Mouse (Mus musculus): ENCODE results near the gene Olfr1342. TPM values are rescaled to one million over a fixed set of nuclear protein-coding genes. Genes with fewer than 3 reads are reported as not detected.

Olfr1342 gene
- polyA plus RNA-seq, 1 experiment from 2014 or later, result not detected

DNA sequence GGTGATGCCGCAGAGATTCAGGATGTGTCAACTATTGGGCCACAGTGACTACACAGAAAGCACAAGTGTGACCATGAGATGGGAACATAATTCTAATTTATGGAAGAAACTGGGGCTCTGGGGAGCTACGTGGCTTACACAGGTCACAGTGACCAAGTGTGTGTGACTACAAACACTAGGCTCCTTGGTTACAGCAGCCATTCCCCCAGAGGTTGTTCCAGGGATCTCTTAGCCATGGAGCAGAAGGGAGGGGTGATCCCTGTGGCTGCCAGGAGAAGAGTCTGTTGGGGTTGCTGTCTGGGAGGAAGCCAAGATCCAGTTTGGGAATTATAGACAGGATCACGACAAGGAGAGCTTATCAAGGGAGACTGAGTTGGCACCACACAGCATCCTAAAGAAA, 10.7 kb upstream of the Olfr1342 start, which contains the start of gene Olfr1341:
Olfr1341 (plus strand) TSS at position 301 of the 400 bp plus-strand sequence.
- Histone ChIP-seq H3K4me3 (ENCODE audit: low read depth, low read length) (no peak within 1 kb of the TSS), H3K27ac (ENCODE audit: low read depth, low read length) (no peak within 1 kb of the TSS), H3K4me2 (ENCODE audit: low read length) (no peak within 1 kb of the TSS), H3K27me3 (replicated peaks; ENCODE audit: control insufficient read depth, insufficient read depth, low read length) (no peaks in the 10 kb centered on the region), H3K9ac (ENCODE audit: low read length) (no peak within 1 kb of the TSS), H3K36me3 (ENCODE audit: control insufficient read depth, insufficient read depth, low read length) (no peaks in the 10 kb centered on the region), H3K9me3 (replicated peaks; ENCODE audit: control insufficient read depth, low read length) (no peaks in the 10 kb centered on the region), H3K4me1 (ENCODE audit: control insufficient read depth, insufficient read depth, low read length) (no peaks in the 10 kb centered on the region)
- ATAC-seq (no peak), DNase-seq (ENCODE audit: low spot score) (no peak)
- 78% methylated on average over 3 of the region's 3 CpGs for WGBS

DNA sequence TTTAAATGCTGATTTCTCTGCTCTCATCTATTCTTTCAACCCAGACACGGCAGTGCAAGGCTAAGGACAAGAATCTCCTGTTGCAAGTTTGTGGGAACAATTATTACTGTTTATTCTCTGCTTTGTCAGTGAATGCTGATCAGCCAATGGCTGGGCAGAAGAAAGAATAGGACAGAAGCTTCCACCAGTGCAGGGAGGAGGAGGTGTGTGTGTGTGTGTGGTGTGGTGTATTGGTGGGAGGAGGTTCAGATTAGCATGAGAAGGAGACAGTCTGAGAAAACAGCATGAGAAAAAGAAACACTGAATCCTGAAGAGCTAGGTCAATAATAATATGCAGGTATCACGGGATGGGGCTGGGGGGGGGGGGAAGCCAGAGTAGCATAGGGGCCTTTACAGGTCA, 1.3 kb upstream of the Olfr1342 start:
- no peak for ATAC-seq
- Histone ChIP-seq H3K4me3 (ENCODE audit: low read depth, low read length) (no peak overlapping the region), H3K4me1 (ENCODE audit: control insufficient read depth, insufficient read depth, low read length) (no peaks in the 10 kb centered on the region), H3K36me3 (ENCODE audit: control insufficient read depth, insufficient read depth, low read length) (no peaks in the 10 kb centered on the region), H3K27me3 (replicated peaks; ENCODE audit: control insufficient read depth, insufficient read depth, low read length) (no peaks in the 10 kb centered on the region), H3K27ac (ENCODE audit: low read depth, low read length) (no peak overlapping the region), H3K9ac (ENCODE audit: low read length) (no peak overlapping the region), H3K9me3 (replicated peaks; ENCODE audit: control insufficient read depth, low read length) (no peaks in the 10 kb centered on the region), H3K4me2 (ENCODE audit: low read length) (no peak overlapping the region)
- DNase-seq (ENCODE audit: low spot score), result peak; percentile 2
- 36% methylated on average over 2 of the region's 2 CpGs for WGBS

DNA sequence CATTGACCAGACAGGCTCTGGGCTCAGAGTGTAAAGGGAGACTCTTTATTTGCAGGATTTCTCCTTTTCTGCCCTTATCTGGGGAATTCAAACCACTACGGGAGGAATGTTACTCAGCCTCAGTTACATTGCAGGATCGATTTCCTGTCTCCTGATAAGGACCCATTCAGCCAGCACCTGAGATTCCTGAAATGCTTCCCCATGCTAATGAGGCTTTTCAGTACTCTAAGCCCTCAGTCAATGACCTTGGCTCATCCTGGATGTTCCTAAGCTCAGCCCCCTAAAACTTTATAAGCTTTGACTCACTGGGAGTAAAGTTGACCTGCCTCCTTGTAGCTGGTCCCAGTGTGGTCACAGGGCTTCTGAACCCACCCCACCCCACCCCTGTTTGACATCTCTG, 5.5 kb downstream of the Olfr1342 start:
- no peaks in the 10 kb centered on the region for H3K36me3 ChIP-seq (ENCODE audit: control insufficient read depth, insufficient read depth, low read length)
- DNase-seq (ENCODE audit: low spot score) (no peak), ATAC-seq (no peak)
- H3K9ac ChIP-seq (ENCODE audit: low read length), result no peak overlapping the region
- H3K4me2 ChIP-seq (ENCODE audit: low read length), result no peak overlapping the region
- no peak overlapping the region for H3K4me3 ChIP-seq (ENCODE audit: low read depth, low read length)
- WGBS, result 82% methylated on average over 2 of the region's 2 CpGs
- H3K27ac ChIP-seq (ENCODE audit: low read depth, low read length), result no peak overlapping the region
- H3K9me3 ChIP-seq (replicated peaks; ENCODE audit: control insufficient read depth, low read length), result no peaks in the 10 kb centered on the region
- no peaks in the 10 kb centered on the region for H3K27me3 ChIP-seq (replicated peaks; ENCODE audit: control insufficient read depth, insufficient read depth, low read length)
- no peaks in the 10 kb centered on the region for H3K4me1 ChIP-seq (ENCODE audit: control insufficient read depth, insufficient read depth, low read length)

DNA sequence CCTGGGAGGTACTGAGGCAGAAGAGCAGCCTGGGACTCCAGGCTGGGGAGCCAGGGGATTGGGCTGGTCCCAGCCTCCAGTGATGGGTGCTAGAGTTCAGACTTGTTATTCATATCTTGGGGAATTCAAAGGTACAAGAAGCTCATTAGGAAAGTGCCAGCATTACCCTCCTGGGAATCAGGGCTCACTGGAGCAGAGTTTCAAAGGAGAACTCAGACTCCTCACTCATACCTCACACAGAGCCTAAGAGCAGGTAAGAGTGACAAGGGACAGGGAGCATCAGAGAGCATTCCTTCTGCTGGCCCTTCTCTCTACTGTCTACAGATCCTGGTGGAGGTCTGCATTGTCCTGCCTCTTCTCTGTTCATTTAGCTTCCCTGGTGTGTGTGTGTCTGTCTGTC, 33.9 kb downstream of the Olfr1342 start, which contains the start of gene Olfr62:
Olfr62 (plus strand) TSS at position 301 of the 400 bp plus-strand sequence.
- no peak within 1 kb of the TSS for H3K27ac ChIP-seq (ENCODE audit: low read depth, low read length)
- no peaks in the 10 kb centered on the region for H3K4me1 ChIP-seq (ENCODE audit: control insufficient read depth, insufficient read depth, low read length)
- no peaks in the 10 kb centered on the region for H3K36me3 ChIP-seq (ENCODE audit: control insufficient read depth, insufficient read depth, low read length)
- H3K9me3 ChIP-seq (replicated peaks; ENCODE audit: control insufficient read depth, low read length), result no peaks in the 10 kb centered on the region
- H3K4me2 ChIP-seq (ENCODE audit: low read length), result no peak within 1 kb of the TSS
- H3K9ac ChIP-seq (ENCODE audit: low read length), result no peak within 1 kb of the TSS
- DNase-seq (ENCODE audit: low spot score) (no peak), ATAC-seq (no peak)
- H3K27me3 ChIP-seq (replicated peaks; ENCODE audit: control insufficient read depth, insufficient read depth, low read length), result no peaks in the 10 kb centered on the region
- no peak within 1 kb of the TSS for H3K4me3 ChIP-seq (ENCODE audit: low read depth, low read length)

DNA sequence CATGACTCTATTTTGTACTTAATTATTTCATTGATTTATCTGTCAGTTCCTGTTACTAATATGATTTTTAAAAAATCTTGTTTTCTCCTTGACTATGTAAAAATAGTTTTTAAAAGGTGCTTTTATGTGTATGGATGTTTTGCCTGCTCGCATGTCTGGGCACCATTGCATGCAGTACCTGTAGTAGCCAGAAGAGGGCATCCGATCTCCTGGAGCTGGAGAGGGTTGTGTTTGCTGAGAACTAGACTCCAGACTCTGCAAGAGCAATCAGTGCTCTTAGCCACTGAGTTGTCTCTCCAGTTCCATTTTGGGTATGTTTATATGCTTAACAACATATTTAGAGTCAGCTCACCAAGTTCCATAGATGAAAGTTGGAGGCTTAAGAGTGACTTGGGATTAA, 47.3 kb downstream of the Olfr1342 start:
- DNase-seq (ENCODE audit: low spot score), result peak; percentile 69
- Histone ChIP-seq H3K9me3 (replicated peaks; ENCODE audit: control insufficient read depth, low read length) (no peaks in the 10 kb centered on the region), H3K4me1 (ENCODE audit: control insufficient read depth, insufficient read depth, low read length) (no peaks in the 10 kb centered on the region), H3K9ac (ENCODE audit: low read length) (no peak overlapping the region), H3K27ac (ENCODE audit: low read depth, low read length) (no peak overlapping the region), H3K36me3 (ENCODE audit: control insufficient read depth, insufficient read depth, low read length) (no peaks in the 10 kb centered on the region), H3K4me3 (ENCODE audit: low read depth, low read length) (no peak overlapping the region), H3K27me3 (replicated peaks; ENCODE audit: control insufficient read depth, insufficient read depth, low read length) (no peaks in the 10 kb centered on the region), H3K4me2 (ENCODE audit: low read length) (no peak overlapping the region)
- ATAC-seq, result no peak
- 6% methylated on average over 2 of the region's 2 CpGs for WGBS

DNA sequence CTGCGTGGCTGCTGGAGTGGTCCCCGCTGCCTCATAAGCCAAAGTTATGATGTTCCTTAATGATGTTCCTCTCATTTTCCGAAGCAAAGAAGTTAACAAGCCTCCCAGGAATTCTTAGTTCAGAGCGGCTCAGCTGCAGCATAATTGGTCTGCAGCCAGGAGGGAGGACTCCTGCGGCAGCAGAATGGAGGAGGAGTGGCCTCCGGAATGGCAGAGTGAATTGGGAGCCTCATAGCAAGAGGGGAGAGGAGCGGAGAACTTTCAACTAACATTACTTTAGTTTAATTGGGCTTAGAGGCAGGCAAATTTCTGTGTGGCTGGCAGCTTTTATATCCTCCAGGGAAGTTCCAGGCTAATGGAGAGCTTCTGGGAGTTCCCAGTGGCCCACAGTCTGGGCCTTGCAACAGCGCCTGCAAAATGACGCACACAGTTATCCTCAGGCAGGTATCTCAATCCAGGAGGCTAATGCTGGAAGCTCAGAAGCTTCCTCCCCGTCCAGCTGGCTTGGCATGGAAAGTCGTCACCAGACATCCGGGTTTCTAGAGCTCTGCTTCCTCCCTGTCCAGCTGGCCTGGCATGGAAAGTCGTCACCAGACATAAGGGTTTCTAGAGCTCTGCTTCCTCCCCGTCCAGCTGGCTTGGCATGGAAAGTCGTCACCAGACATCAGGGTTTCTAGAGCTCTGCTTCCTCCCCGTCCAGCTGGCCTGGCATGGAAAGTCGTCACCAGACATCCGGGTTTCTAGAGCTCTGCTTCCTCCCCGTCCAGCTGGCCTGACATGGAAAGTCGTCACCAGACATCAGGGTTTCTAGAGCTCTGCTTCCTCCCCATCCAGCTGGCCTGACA, 50.0 kb downstream of the Olfr1342 start:
- ATAC-seq, result no peak
- peak; percentile 68 for DNase-seq (ENCODE audit: low spot score)
- Histone ChIP-seq H3K36me3 (ENCODE audit: control insufficient read depth, insufficient read depth, low read length) (no peaks in the 10 kb centered on the region), H3K9me3 (replicated peaks; ENCODE audit: control insufficient read depth, low read length) (no peaks in the 10 kb centered on the region), H3K27ac (ENCODE audit: low read depth, low read length) (no peak overlapping the region), H3K4me2 (ENCODE audit: low read length) (no peak overlapping the region), H3K4me1 (ENCODE audit: control insufficient read depth, insufficient read depth, low read length) (no peaks in the 10 kb centered on the region), H3K4me3 (ENCODE audit: low read depth, low read length) (no peak overlapping the region), H3K27me3 (replicated peaks; ENCODE audit: control insufficient read depth, insufficient read depth, low read length) (no peaks in the 10 kb centered on the region), H3K9ac (ENCODE audit: low read length) (no peak overlapping the region)
- WGBS, result 30% methylated on average over 20 of the region's 20 CpGs

Other genes starting within 250 kb of the Olfr1342 start
- 0.18 and 0.22 TPM in 2 replicates for gene Mpl, start 235.2 kb downstream of the Olfr1342 start, polyA plus RNA-seq (2014; fragmentation: Nextera tagmentation; extraction: Ambion mirVana)
- 10.8 and 12.4 TPM in 2 replicates for gene Tie1, start 202.7 kb downstream of the Olfr1342 start, polyA plus RNA-seq (2014; fragmentation: Nextera tagmentation; extraction: Ambion mirVana)
- not detected in 2 replicates for gene 2610528J11Rik, start 165.8 kb downstream of the Olfr1342 start, polyA plus RNA-seq (2014; fragmentation: Nextera tagmentation; extraction: Ambion mirVana)
- not detected in 2 replicates for gene Tmem125, start 148.7 kb downstream of the Olfr1342 start, polyA plus RNA-seq (2014; fragmentation: Nextera tagmentation; extraction: Ambion mirVana)
- 0.81 and 0.91 TPM in 2 replicates for gene Cfap57, start 72.0 kb downstream of the Olfr1342 start, polyA plus RNA-seq (2014; fragmentation: Nextera tagmentation; extraction: Ambion mirVana)
- 167 and 176 TPM in 2 replicates for gene Ebna1bp2, start 72.0 kb downstream of the Olfr1342 start, polyA plus RNA-seq (2014; fragmentation: Nextera tagmentation; extraction: Ambion mirVana)
- gene Olfr62, start 33.8 kb downstream of the Olfr1342 start, polyA plus RNA-seq (2014; fragmentation: Nextera tagmentation; extraction: Ambion mirVana), result not detected in 2 replicates
- not detected in 2 replicates for gene Olfr1341, start 10.8 kb upstream of the Olfr1342 start, polyA plus RNA-seq (2014; fragmentation: Nextera tagmentation; extraction: Ambion mirVana)
- not detected in 2 replicates for gene Olfr1340, start 27.4 kb upstream of the Olfr1342 start, polyA plus RNA-seq (2014; fragmentation: Nextera tagmentation; extraction: Ambion mirVana)
- gene Olfr1339, start 39.4 kb upstream of the Olfr1342 start, polyA plus RNA-seq (2014; fragmentation: Nextera tagmentation; extraction: Ambion mirVana), result not detected in 2 replicates
- not detected in 2 replicates for gene Olfr1338, start 66.0 kb upstream of the Olfr1342 start, polyA plus RNA-seq (2014; fragmentation: Nextera tagmentation; extraction: Ambion mirVana)
- gene Olfr1337, start 89.8 kb upstream of the Olfr1342 start, polyA plus RNA-seq (2014; fragmentation: Nextera tagmentation; extraction: Ambion mirVana), result not detected in 2 replicates
- not detected in 2 replicates for gene Olfr1335, start 117.2 kb upstream of the Olfr1342 start, polyA plus RNA-seq (2014; fragmentation: Nextera tagmentation; extraction: Ambion mirVana)
- gene Olfr1333, start 143.5 kb upstream of the Olfr1342 start, polyA plus RNA-seq (2014; fragmentation: Nextera tagmentation; extraction: Ambion mirVana), result not detected in 2 replicates
- gene Olfr1331, start 171.9 kb upstream of the Olfr1342 start, polyA plus RNA-seq (2014; fragmentation: Nextera tagmentation; extraction: Ambion mirVana), result not detected in 2 replicates
- gene Olfr1330, start 195.8 kb upstream of the Olfr1342 start, polyA plus RNA-seq (2014; fragmentation: Nextera tagmentation; extraction: Ambion mirVana), result not detected in 2 replicates
- gene Olfr1329, start 224.7 kb upstream of the Olfr1342 start, polyA plus RNA-seq (2014; fragmentation: Nextera tagmentation; extraction: Ambion mirVana), result not detected in 2 replicates
- gene Olfr1328, start 245.9 kb upstream of the Olfr1342 start, polyA plus RNA-seq (2014; fragmentation: Nextera tagmentation; extraction: Ambion mirVana), result not detected in 2 replicates